Mouse (Mus musculus): ENCODE data around the gene 2610001J05Rik. TPM values are rescaled to one million over a fixed set of nuclear protein-coding genes. Genes with fewer than 3 reads are reported as not detected.

Gene 2610001J05Rik
- polyA plus RNA-seq, 1 experiment: 1.7 TPM

GRCm38 (mm10) chr6:13837916-13838676 lies 33.2 kb downstream of the 2610001J05Rik start:
- H3K4me3 ChIP-seq (replicated peaks): peak overlapping the region; percentile 45
- H3K4me1 ChIP-seq (ENCODE audit: control insufficient read depth): no peaks in the 10 kb centered on the region
- H3K27me3 ChIP-seq (ENCODE audit: control insufficient read depth): peaks cover 42% of the 10 kb centered on the region
- no peaks in the 10 kb centered on the region for H3K9me3 ChIP-seq (ENCODE audit: control insufficient read depth, low read length)
- no peaks in the 10 kb centered on the region for H3K36me3 ChIP-seq (ENCODE audit: control insufficient read depth)
- TF ChIP-seq TAL1 (IDR thresholded peaks at IDR 0.05; ENCODE audit: low read length): no peak

DNA sequence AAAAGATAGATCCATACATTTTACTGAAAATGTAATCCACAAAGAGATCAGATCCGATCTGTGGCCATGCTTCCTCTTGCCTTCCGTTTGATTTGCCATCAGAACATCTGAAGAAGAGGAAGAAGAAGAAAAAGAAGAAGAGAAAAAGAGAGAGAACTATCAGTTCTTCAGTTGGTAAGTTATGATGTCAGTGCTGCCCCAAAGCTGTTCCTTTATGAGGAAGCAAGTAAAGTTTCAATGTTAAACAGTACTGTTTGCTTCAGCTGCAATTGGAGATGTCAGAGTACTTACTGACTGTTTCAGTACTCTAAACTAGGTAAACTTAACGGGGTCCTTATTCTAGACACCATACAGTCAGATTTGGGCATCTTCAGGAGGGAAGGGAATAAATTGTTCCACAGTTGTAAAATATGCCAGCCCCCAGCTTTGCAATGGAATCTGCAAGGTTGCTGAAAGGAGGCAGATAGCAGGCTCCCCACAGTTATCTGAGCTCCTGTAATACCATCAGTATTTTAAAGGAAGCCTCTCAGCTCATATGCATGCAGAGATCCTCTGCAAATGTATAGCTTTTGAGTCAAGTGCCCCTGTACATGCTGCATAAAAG lies 34.2 kb downstream of the 2610001J05Rik start:
- Histone ChIP-seq H3K36me3 (ENCODE audit: control insufficient read depth) (no peaks in the 10 kb centered on the region), H3K27me3 (ENCODE audit: control insufficient read depth) (peaks cover 42% of the 10 kb centered on the region), H3K4me1 (ENCODE audit: control insufficient read depth) (no peaks in the 10 kb centered on the region), H3K9me3 (ENCODE audit: control insufficient read depth, low read length) (no peaks in the 10 kb centered on the region), H3K4me3 (replicated peaks) (no peak overlapping the region)
- no peak for TF ChIP-seq GATA1 (IDR thresholded peaks at IDR 0.05; ENCODE audit: low read length)
- TF ChIP-seq TAL1 (IDR thresholded peaks at IDR 0.05; ENCODE audit: low read length): no peak

DNA sequence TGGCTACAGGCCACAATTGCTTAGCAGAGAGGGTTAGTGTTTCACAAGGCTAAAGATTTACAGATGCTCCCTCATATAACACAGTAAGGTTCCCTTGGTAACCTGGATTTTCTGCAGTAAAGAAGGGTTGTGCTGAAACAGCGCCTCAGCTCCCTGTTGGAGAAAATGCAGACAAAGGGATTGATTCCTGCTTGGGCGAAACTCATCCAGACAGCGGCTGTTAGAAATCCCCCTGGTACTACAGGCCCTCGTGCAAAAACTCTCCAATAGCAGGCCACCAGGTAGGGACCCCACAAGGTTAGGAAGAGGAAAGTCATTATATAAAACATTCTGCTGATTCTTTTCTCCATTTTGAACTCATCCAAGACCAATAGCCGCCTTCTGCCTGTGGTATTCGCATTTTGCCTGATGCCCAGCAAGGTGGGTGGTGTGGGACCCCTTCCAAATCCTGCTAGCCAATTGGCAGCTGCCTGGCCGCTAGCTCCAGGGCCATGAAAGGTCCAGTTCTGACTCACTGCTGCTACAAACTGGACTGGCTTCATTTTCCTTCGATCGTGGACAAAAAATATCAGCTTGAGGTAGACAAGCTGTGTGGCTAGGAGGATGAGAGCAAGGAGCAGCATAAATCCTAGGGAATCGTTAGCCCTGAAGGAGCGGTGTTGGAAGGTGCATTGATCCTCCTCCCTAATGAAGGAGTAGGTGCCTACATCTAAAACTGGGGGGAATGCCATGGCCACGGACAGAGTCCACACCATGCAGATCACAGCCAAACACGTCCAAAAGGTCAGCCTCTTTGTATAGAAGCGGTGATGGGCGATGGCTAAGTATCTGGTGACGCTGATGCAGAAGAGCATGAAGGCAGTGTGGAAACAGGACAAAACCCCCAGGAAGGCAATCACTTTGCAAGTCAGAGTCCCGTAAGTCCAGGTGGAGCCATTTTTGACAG lies 35.3 kb downstream of the 2610001J05Rik start:
- TF ChIP-seq TAL1 (IDR thresholded peaks at IDR 0.05; ENCODE audit: low read length) (no peak), GATA1 (IDR thresholded peaks at IDR 0.05; ENCODE audit: low read length) (no peak)
- Histone ChIP-seq H3K4me3 (replicated peaks) (no peak overlapping the region), H3K36me3 (ENCODE audit: control insufficient read depth) (no peaks in the 10 kb centered on the region), H3K9me3 (ENCODE audit: control insufficient read depth, low read length) (no peaks in the 10 kb centered on the region), H3K27me3 (ENCODE audit: control insufficient read depth) (peaks cover 42% of the 10 kb centered on the region), H3K4me1 (ENCODE audit: control insufficient read depth) (no peaks in the 10 kb centered on the region)

- H3K27me3 ChIP-seq (ENCODE audit: control insufficient read depth): peaks cover 20% of the 10 kb centered on the region
- no peaks in the 10 kb centered on the region for H3K36me3 ChIP-seq (ENCODE audit: control insufficient read depth)
- TF ChIP-seq TAL1 (IDR thresholded peaks at IDR 0.05; ENCODE audit: low read length) (no peak), GATA1 (IDR thresholded peaks at IDR 0.05; ENCODE audit: low read length) (no peak)
- H3K4me3 ChIP-seq (replicated peaks): no peak overlapping the region
- H3K4me1 ChIP-seq (ENCODE audit: control insufficient read depth): no peaks in the 10 kb centered on the region
- no peaks in the 10 kb centered on the region for H3K9me3 ChIP-seq (ENCODE audit: control insufficient read depth, low read length)
These were observed 38.5 kb downstream of the 2610001J05Rik start for GRCm38 (mm10) chr6:13832770-13833169.

GRCm38 (mm10) chr6:13828877-13829276 lies 42.4 kb downstream of the 2610001J05Rik start:
- Histone ChIP-seq H3K4me1 (ENCODE audit: control insufficient read depth) (no peaks in the 10 kb centered on the region), H3K9me3 (ENCODE audit: control insufficient read depth, low read length) (no peaks in the 10 kb centered on the region), H3K4me3 (replicated peaks) (no peak overlapping the region), H3K36me3 (ENCODE audit: control insufficient read depth) (no peaks in the 10 kb centered on the region), H3K27me3 (ENCODE audit: control insufficient read depth) (no peaks in the 10 kb centered on the region; the same call in 1 of the 2 replicates)
- no peak for TF ChIP-seq GATA1 (IDR thresholded peaks at IDR 0.05; ENCODE audit: low read length)
- TF ChIP-seq TAL1 (IDR thresholded peaks at IDR 0.05; ENCODE audit: low read length): no peak

Other genes starting within 250 kb of the 2610001J05Rik start
- gene Bmt2, start 193.6 kb downstream of the 2610001J05Rik start, polyA plus RNA-seq (2012): 0.01 TPM in 2 replicates
- gene Gpr85, start 31.6 kb downstream of the 2610001J05Rik start, polyA plus RNA-seq (2012): not detected in 2 replicates

Data from erythroblast, embryonic 14.5 days (primary cell).